Mouse (Mus musculus): Measurements from ENCODE around the gene Btnl6.

DNA sequence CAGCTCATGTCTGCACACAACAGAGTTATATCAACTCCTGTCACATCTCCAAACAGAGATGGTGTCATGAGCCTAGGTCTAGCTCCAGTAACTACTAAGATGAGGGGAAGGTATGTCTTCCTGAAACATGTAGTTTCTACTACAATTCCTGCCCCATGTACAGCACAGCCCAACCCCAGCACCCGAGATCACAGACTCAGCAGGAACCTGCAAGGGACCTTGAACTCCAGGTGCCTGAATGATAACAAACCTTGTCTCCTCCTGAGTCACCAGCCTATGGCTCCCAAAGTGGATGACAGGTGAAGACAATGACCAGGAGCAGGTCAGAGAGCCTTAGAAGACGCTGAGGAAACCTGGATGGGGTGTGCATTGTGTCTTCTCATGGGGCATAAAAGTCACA lies 32.7 kb upstream of the Btnl6 start:
- no peak for TF ChIP-seq POLR2A (IDR thresholded peaks at IDR 0.05; ENCODE audit: insufficient read depth, low read length)
- no peak for TF ChIP-seq CTCF (IDR thresholded peaks at IDR 0.05; ENCODE audit: low read depth, low read length)

All from ES-Bruce4 (cell line).